Mouse (Mus musculus) ovary, postnatal 36 days (tissue): ENCODE data around the gene Izumo4.

Experiments
- DNase-seq: peaks from one replicate; pipeline ENCODE4 v3.0.0; 2022; ENCODE audit warnings: low spot score, mixed read lengths

The Izumo4 gene

GRCm38 (mm10) chr10:80669737-80670485, 32.1 kb upstream of the Izumo4 start:
- peak; percentile 68 for DNase-seq

- DNase-seq, result no peak
Observed at GRCm38 (mm10) chr10:80670531-80670930, 31.5 kb upstream of the Izumo4 start.

- DNase-seq, result no peak
Observed at GRCm38 (mm10) chr10:80671251-80671650, 30.7 kb upstream of the Izumo4 start.

- no peak for DNase-seq
Observed at GRCm38 (mm10) chr10:80671936-80672690, 29.9 kb upstream of the Izumo4 start.

- no peak for DNase-seq
Observed at GRCm38 (mm10) chr10:80673690-80674089, 28.3 kb upstream of the Izumo4 start.

GRCm38 (mm10) chr10:80674161-80674711, 27.7 kb upstream of the Izumo4 start:
- DNase-seq, result peak; percentile 47

- DNase-seq, result no peak
Observed at GRCm38 (mm10) chr10:80674851-80675404, 27.1 kb upstream of the Izumo4 start.

- DNase-seq, result no peak
Observed at GRCm38 (mm10) chr10:80675405-80676197, 26.4 kb upstream of the Izumo4 start.

GRCm38 (mm10) chr10:80676198-80676928, 25.6 kb upstream of the Izumo4 start:
- peak; percentile 100 for DNase-seq

- no peak for DNase-seq
Observed at GRCm38 (mm10) chr10:80677128-80677875, 24.7 kb upstream of the Izumo4 start.

- peak; percentile 90 for DNase-seq
Observed at GRCm38 (mm10) chr10:80677942-80678436, 24.0 kb upstream of the Izumo4 start, which contains the start of gene Mknk2. Gene Mknk2, minus strand, starts transcription at chr10:80678112.

GRCm38 (mm10) chr10:80678601-80679377, 23.2 kb upstream of the Izumo4 start:
- DNase-seq, result peak; percentile 37

GRCm38 (mm10) chr10:80679556-80680259, 22.3 kb upstream of the Izumo4 start:
- DNase-seq, result no peak

GRCm38 (mm10) chr10:80680260-80680696, 21.7 kb upstream of the Izumo4 start:
- no peak for DNase-seq

GRCm38 (mm10) chr10:80682003-80682402, 20.0 kb upstream of the Izumo4 start:
- no peak for DNase-seq

- no peak for DNase-seq
Observed at GRCm38 (mm10) chr10:80683647-80684046, 18.3 kb upstream of the Izumo4 start.

GRCm38 (mm10) chr10:80684214-80684613, 17.8 kb upstream of the Izumo4 start:
- peak; percentile 64 for DNase-seq

GRCm38 (mm10) chr10:80684984-80685383, 17.0 kb upstream of the Izumo4 start:
- DNase-seq, result no peak

- no peak for DNase-seq
Observed at GRCm38 (mm10) chr10:80686617-80687016, 15.4 kb upstream of the Izumo4 start.
